Mouse (Mus musculus): ENCODE data around the gene Bcl9. TPM values are rescaled to one million over a fixed set of nuclear protein-coding genes. Genes with fewer than 3 reads are reported as not detected.

Gene Bcl9
- polyA plus RNA-seq, 1 experiment from 2014 or later, result 43.7 TPM

DNA sequence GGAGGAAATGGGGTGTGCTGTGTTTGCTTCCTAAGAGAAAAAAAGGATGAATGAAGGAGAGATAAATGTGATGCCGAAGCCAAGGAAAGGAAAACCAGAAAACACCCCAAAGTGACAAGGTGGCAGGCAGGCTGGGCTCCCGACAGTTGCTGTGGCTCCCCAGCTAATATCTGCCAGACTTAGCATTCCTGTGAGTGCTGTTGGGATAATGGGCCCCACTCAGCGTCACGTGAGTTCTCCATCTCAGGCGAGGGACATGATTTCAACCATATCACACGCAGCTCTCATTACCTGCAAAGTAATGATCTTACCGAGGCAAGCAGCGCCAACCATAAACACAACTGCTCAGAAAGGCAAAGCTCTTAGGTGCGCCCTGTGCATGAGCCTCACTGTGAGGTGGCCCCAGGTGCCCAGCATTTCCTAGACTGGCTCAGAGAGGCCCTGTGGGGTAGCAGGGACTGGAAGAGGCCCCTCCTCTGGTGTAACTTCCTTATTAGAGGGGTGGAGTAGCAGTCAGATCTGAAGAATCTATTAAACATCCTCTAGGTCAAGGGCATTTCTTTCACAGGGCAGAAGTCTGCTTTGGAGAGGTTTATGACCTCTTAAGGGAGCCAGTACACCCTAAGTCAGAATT is 41.9 kb downstream of the Bcl9 start:
- TF ChIP-seq CTCF (IDR thresholded peaks at IDR 0.05; ENCODE audit: low read depth), result no peak
- Histone ChIP-seq H3K9me3 (replicated peaks; ENCODE audit: low read length) (peaks cover 4% of the 10 kb centered on the region; the same call in 1 of the 2 replicates), H3K36me3 (ENCODE audit: insufficient read depth, low read length) (no peaks in the 10 kb centered on the region), H3K9ac (ENCODE audit: low read depth, low read length) (no peak overlapping the region), H3K4me2 (ENCODE audit: low read length) (no peak overlapping the region), H3K27ac (peak overlapping the region; percentile 61; the same call in 1 of the 2 replicates), H3K27me3 (ENCODE audit: insufficient read depth, low read length) (no peaks in the 10 kb centered on the region), H3K4me1 (replicated peaks; ENCODE audit: insufficient read depth, low read length) (peaks cover 17% of the 10 kb centered on the region; the same call in 1 of the 2 replicates), H3K4me3 (replicated peaks; ENCODE audit: low read depth, low read length) (no peak overlapping the region)
- DNase-seq (ENCODE audit: low spot score), result no peak
- no peak; the same call in 1 of the 2 replicates for ATAC-seq (replicated peaks; ENCODE audit: low FRiP score, low read depth)
- 46% methylated on average over 9 of the region's 9 CpGs for WGBS

DNA sequence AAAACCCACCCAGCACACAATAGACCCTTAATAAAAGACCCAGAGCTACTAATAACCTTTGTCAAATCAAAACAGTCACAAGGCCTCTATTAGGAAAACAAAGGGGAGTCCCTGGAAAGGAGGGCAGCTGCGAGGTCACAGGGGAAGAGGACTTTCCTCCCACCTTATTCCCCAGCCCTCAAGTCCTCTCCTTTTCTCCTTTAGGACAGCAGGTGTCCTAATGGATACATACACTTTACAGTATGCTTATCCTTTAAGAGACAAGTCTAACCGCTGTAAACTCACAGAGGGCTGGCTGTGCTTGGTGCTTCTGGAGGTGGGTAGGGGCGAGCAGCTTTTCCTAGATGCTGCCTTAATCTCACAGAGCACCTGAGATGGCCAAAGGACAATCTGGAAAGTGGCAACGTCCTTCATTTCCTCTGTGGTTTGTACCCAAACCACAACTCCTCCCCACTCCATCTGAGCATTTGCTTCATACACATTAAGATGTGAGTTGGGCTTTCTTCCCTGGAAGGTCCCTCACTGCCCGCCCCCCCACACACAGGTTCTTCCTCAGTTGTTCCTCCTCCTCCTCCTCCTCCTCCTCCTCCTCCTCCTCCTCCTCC is 42.8 kb downstream of the Bcl9 start:
- Histone ChIP-seq H3K27me3 (ENCODE audit: insufficient read depth, low read length) (no peaks in the 10 kb centered on the region), H3K36me3 (ENCODE audit: insufficient read depth, low read length) (no peaks in the 10 kb centered on the region), H3K4me2 (ENCODE audit: low read length) (no peak overlapping the region), H3K4me1 (replicated peaks; ENCODE audit: insufficient read depth, low read length) (peaks cover 17% of the 10 kb centered on the region; the same call in 1 of the 2 replicates), H3K4me3 (replicated peaks; ENCODE audit: low read depth, low read length) (no peak overlapping the region), H3K9me3 (replicated peaks; ENCODE audit: low read length) (peaks cover 4% of the 10 kb centered on the region; the same call in 1 of the 2 replicates), H3K9ac (ENCODE audit: low read depth, low read length) (no peak overlapping the region), H3K27ac (no peak overlapping the region)
- TF ChIP-seq CTCF (IDR thresholded peaks at IDR 0.05; ENCODE audit: low read depth), result no peak
- DNase-seq (ENCODE audit: low spot score), result no peak
- WGBS, result 43% methylated on average over 5 of the region's 5 CpGs
- no peak for ATAC-seq (replicated peaks; ENCODE audit: low FRiP score, low read depth)

DNA sequence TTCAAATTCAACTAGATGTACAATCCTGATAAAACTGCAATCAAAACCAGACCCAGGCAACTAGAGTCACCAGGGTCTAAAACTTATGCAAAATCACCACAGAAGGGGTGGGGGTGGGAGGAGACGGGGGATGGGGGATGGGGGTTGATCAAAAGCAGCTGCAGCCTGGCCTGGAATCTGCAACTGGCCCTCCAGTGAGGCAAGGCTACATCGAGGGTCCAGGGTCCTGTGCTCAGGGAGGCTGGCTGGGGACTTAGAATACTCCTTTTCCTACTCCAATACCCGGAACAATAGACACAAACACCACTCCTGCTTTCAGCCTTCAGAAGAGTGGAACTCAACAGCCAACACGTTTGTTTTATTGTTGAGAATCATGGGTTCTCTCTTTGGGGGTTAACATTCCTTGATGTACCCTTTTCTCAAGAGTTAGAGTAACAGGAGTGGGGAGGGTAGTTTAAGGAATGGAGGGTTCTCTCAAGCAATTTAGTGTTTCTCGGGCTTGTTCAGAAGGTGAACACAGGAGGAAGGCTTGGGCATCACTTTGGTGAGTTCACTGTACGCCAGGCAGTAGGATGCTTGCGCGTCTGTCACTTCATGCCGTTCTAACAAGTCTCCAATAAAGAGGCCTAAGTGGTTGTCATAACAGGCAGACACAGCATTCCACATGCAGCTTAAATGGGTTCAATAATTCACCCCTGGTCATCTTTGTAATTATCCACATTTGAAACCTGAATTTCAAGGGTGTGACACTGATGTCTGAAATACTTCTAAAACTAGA is 43.7 kb downstream of the Bcl9 start:
- no peak overlapping the region for H3K27ac ChIP-seq
- no peak overlapping the region for H3K4me2 ChIP-seq (ENCODE audit: low read length)

DNA sequence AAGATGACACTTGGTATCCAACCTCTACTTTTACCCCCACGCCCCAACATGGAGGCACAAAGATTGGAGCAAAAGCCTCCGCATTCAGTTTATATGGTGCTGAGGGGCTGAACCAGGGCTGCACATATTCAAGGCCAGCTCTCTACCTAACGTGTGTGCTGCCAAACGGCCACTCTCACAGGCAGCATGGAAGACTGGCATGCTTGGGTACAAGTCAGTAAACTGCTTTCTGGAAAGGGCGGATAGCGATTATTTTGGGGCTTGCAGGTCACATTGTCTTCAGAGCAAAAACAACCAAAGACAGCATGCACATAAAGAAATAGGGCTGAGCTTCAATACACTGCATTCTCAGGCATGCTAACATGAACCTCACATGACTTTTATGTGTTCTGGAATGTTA is 44.8 kb downstream of the Bcl9 start:
- H3K4me1 ChIP-seq (replicated peaks; ENCODE audit: insufficient read depth, low read length), result peaks cover 17% of the 10 kb centered on the region; the same call in 1 of the 2 replicates
- no peak overlapping the region for H3K4me2 ChIP-seq (ENCODE audit: low read length)
- no peak overlapping the region for H3K4me3 ChIP-seq (replicated peaks; ENCODE audit: low read depth, low read length)
- WGBS, result 85% methylated on average over 6 of the region's 6 CpGs
- ATAC-seq (replicated peaks; ENCODE audit: low FRiP score, low read depth) (no peak), DNase-seq (ENCODE audit: low spot score) (no peak)
- no peak for TF ChIP-seq CTCF (IDR thresholded peaks at IDR 0.05; ENCODE audit: low read depth)
- H3K27me3 ChIP-seq (ENCODE audit: insufficient read depth, low read length), result no peaks in the 10 kb centered on the region
- H3K36me3 ChIP-seq (ENCODE audit: insufficient read depth, low read length), result no peaks in the 10 kb centered on the region
- no peaks in the 10 kb centered on the region for H3K9me3 ChIP-seq (replicated peaks; ENCODE audit: low read length)
- H3K9ac ChIP-seq (ENCODE audit: low read depth, low read length), result no peak overlapping the region
- H3K27ac ChIP-seq, result no peak overlapping the region

More for the DNA sequence above, 43.7 kb downstream of the Bcl9 start:
- no peaks in the 10 kb centered on the region; the same call in 1 of the 2 replicates for H3K9me3 ChIP-seq (replicated peaks; ENCODE audit: low read length)
- no peak overlapping the region for H3K9ac ChIP-seq (ENCODE audit: low read depth, low read length)
- H3K27me3 ChIP-seq (ENCODE audit: insufficient read depth, low read length), result no peaks in the 10 kb centered on the region
- ATAC-seq (replicated peaks; ENCODE audit: low FRiP score, low read depth) (no peak), DNase-seq (ENCODE audit: low spot score) (no peak)
- H3K4me3 ChIP-seq (replicated peaks; ENCODE audit: low read depth, low read length), result no peak overlapping the region
- H3K4me1 ChIP-seq (replicated peaks; ENCODE audit: insufficient read depth, low read length), result peaks cover 17% of the 10 kb centered on the region; the same call in 1 of the 2 replicates
- no peak for TF ChIP-seq CTCF (IDR thresholded peaks at IDR 0.05; ENCODE audit: low read depth)
- no peaks in the 10 kb centered on the region for H3K36me3 ChIP-seq (ENCODE audit: insufficient read depth, low read length)
- WGBS, result 43% methylated on average over 9 of the region's 9 CpGs

DNA sequence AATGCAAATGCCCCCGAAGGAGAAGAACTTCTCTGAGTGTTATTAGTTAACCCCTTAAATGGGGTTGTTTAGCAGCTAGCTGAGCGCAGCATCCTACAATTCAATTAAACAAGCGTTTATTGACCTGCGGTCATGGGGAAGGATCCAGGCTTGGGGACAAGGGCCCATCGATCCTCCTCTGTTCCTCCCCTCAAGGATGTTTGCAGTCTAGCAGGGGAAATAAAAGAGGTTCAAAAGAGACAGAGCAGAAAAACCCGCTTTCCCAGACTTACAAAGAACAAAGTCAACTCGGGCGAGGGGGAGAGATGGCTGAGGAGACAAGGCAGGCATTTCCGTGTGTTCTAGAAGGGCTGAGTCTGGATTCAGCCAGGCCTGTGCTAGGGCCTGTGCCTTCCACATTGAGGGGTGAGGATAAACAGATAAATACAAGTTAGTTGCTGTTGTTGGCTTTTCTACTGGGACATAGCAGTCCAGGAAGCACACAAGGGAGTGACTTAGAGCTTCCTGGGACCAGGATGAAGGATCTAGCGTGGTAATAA is 55.0 kb downstream of the Bcl9 start:
- no peaks in the 10 kb centered on the region for H3K4me1 ChIP-seq (replicated peaks; ENCODE audit: insufficient read depth, low read length)
- no peak overlapping the region for H3K27ac ChIP-seq
- H3K9me3 ChIP-seq (replicated peaks; ENCODE audit: low read length), result no peaks in the 10 kb centered on the region
- no peak for TF ChIP-seq CTCF (IDR thresholded peaks at IDR 0.05; ENCODE audit: low read depth)
- no peak overlapping the region for H3K4me3 ChIP-seq (replicated peaks; ENCODE audit: low read depth, low read length)
- H3K27me3 ChIP-seq (ENCODE audit: insufficient read depth, low read length), result no peaks in the 10 kb centered on the region
- DNase-seq (ENCODE audit: low spot score), result no peak
- no peaks in the 10 kb centered on the region for H3K36me3 ChIP-seq (ENCODE audit: insufficient read depth, low read length)
- 51% methylated on average over 10 of the region's 10 CpGs for WGBS
- no peak overlapping the region for H3K4me2 ChIP-seq (ENCODE audit: low read length)
- H3K9ac ChIP-seq (ENCODE audit: low read depth, low read length), result no peak overlapping the region
- no peak for ATAC-seq (replicated peaks; ENCODE audit: low FRiP score, low read depth)

DNA sequence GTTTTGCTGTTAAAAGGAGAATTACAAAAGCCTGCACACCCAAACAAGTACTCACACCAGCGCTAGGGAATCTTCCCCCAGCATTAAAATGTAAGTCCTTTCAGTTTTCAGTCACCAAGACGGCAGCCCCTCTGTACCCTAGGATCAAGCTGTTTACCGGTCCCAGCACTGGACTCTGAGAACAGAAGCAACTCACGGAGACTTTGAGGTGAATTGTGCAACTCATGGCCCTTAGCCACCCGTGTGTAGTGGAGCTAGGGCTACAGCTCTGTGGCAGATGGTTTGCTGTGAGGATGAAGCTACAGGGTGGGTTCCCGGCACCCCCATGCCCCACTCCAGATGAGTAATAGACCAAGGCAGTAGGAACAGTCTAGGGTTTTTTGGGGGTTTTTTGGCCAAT is 55.9 kb downstream of the Bcl9 start:
- Histone ChIP-seq H3K27me3 (ENCODE audit: insufficient read depth, low read length) (no peaks in the 10 kb centered on the region), H3K9ac (ENCODE audit: low read depth, low read length) (no peak overlapping the region), H3K4me1 (replicated peaks; ENCODE audit: insufficient read depth, low read length) (no peaks in the 10 kb centered on the region), H3K4me3 (replicated peaks; ENCODE audit: low read depth, low read length) (no peak overlapping the region), H3K36me3 (ENCODE audit: insufficient read depth, low read length) (no peaks in the 10 kb centered on the region), H3K27ac (no peak overlapping the region), H3K4me2 (ENCODE audit: low read length) (no peak overlapping the region), H3K9me3 (replicated peaks; ENCODE audit: low read length) (no peaks in the 10 kb centered on the region)
- no peak for TF ChIP-seq CTCF (IDR thresholded peaks at IDR 0.05; ENCODE audit: low read depth)
- 65% methylated on average over 6 of the region's 6 CpGs for WGBS
- no peak for ATAC-seq (replicated peaks; ENCODE audit: low FRiP score, low read depth)
- no peak for DNase-seq (ENCODE audit: low spot score)
